Mouse (Mus musculus) neural tube, embryonic 14.5 days (tissue): ENCODE results near the gene Iars. TPM values are rescaled to one million over a fixed set of nuclear protein-coding genes. Genes with fewer than 3 reads are reported as not detected.

Experiments used
- ATAC-seq: fragments of 200-750 bp; cut with Nextera tagmentation; 2 replicates; pipeline ENCODE4 v1.8.0; 2017; ENCODE audit warnings: low read depth, mild to moderate bottlenecking, moderate TSS enrichment, moderate library complexity
- H3K27ac ChIP-seq: fragments of 300-500 bp; sonication (generic); 2 replicates; pipeline ENCODE4 v1.5.1; 2014; ENCODE audit warnings: low read depth, mild to moderate bottlenecking, control low read depth, low read length, moderate library complexity, mixed read lengths
- H3K27me3 ChIP-seq: fragments of 300-500 bp; sonication (generic); 2 replicates; pipeline ENCODE4 v1.6.1; 2014; ENCODE audit warnings: low read length; ENCODE audit not compliant: control insufficient read depth, insufficient read depth
- H3K36me3 ChIP-seq: fragments of 300-500 bp; sonication (generic); 2 replicates; pipeline ENCODE4 v1.6.1; 2014; ENCODE audit warnings: low read length, mixed read lengths; ENCODE audit not compliant: control insufficient read depth, insufficient read depth
- H3K4me1 ChIP-seq: fragments of 300-500 bp; sonication (generic); 2 replicates; pipeline ENCODE4 v1.6.1; 2014; ENCODE audit warnings: low read length; ENCODE audit not compliant: control insufficient read depth, insufficient read depth
- H3K4me2 ChIP-seq: fragments of 300-500 bp; sonication (generic); 2 replicates; pipeline ENCODE4 v1.6.1; 2014; ENCODE audit warnings: mild to moderate bottlenecking, low read depth, low read length, control low read depth
- H3K4me3 ChIP-seq: fragments of 300-500 bp; sonication (generic); 2 replicates; pipeline ENCODE4 v1.5.1; 2014; ENCODE audit warnings: low read depth, low read length, control low read depth, mixed read lengths
- H3K9ac ChIP-seq: fragments of 300-500 bp; sonication (generic); replicated peaks from 2 replicates; pipeline ENCODE4 v1.6.1; 2014; ENCODE audit warnings: low read depth, mild to moderate bottlenecking, control low read depth, low read length, mixed read lengths
- H3K9me3 ChIP-seq: fragments of 300-500 bp; sonication (generic); 2 replicates; pipeline ENCODE4 v1.6.1; 2016; ENCODE audit warnings: low read length; ENCODE audit not compliant: control insufficient read depth
- WGBS: fragments of 180-500 bp; shearing (Covaris S2); extraction: QIAGEN DNeasy Blood & Tissue Kit; methylation state at CpG from one replicate; pipeline ENCODE4 v1.1.7; 2014; 5-methylcytosine and 5-hydroxymethylcytosine counted together
- polyA plus RNA-seq: library from polyadenylated mRNA; unstranded; fragments of >200 nt; fragmentation: Nextera tagmentation; extraction: Ambion mirVana; gene quantifications from 2 replicates; pipeline ENCODE4 v1.2.1, GENCODE M21; 2014

The Iars gene
- 59.3 and 59.8 TPM in 2 replicates for polyA plus RNA-seq

DNA sequence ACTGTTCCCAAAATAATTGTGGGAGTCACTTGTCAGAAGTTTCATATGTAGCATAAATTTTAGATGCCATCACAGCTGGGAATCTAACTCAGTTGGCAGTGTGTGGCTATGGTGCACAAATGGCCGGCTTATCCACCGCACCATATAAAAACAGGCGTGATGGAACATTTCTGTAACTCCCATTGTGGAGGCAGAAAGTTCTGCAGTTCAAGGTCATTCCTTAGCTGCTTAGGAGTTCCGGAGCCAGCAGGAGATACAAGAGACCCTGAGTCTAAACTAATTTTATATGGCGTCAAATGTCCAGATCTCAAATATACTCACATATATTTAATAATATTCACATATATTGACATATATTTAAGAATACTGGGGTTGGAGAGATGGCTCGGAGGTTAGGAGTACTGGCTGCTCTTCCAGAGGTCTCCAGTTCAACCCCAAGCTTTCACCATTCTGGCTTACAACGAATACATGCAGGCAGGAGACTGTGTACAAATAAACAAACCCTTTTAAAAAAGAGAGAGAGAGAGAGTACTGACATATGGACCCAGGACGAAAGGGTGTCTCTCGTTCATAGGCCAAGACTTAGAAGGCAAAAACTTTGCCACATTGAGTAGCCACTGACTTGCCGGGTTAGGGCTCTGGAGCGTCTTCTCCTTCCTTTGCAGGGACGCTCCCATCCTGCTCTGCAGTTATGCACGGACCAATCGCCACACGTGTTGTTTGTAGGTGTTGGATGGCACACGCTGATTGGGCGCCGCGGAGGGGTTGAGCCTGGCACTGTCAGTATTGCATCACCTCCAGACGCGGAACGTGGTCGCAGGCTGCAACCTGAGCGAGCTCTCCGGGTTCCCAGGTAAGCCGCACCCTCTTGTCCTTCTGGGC lies at the start of gene Iars:
Gene Iars (plus strand): TSS at position 750 of the 882 bp plus-strand sequence.
- peaks cover 9% of the 10 kb centered on the region; the same call in 1 of the 2 replicates for H3K36me3 ChIP-seq
- peak within 1 kb of the TSS; percentile 95 for H3K4me2 ChIP-seq
- H3K9me3 ChIP-seq = no peaks in the 10 kb centered on the region
- peak within 1 kb of the TSS; percentile 64 for H3K4me3 ChIP-seq
- H3K27me3 ChIP-seq = no peaks in the 10 kb centered on the region
- peak within 1 kb of the TSS; percentile 63 for H3K9ac ChIP-seq
- ATAC-seq = peak; percentile 100
- peak within 1 kb of the TSS; percentile 29; the same call in 1 of the 2 replicates for H3K27ac ChIP-seq
- peaks cover 20% of the 10 kb centered on the region for H3K4me1 ChIP-seq
- 5% methylated on average over 26 of the region's 26 CpGs for WGBS

DNA sequence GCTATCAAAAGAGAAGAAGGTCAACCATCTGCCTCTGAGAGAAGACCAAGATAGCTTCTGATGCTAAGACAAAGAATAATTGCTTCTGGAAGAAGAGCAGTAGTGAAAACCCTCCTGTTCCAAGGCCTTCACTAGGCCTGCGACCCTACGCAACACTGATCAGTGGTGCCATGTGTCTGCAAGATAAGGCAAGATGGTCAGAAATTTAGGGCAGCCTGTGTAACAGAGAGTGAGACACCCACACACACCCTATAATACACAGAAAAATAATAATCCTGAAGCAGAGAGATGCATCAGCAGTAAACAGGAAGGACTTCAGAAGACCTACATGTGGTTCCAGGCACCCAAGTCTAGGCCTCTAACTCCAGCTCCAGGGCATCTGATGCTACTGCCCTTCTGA lies 41.9 kb upstream of the Iars start:
- no peak overlapping the region for H3K27ac ChIP-seq
- no peak overlapping the region for H3K9ac ChIP-seq
- no peaks in the 10 kb centered on the region for H3K9me3 ChIP-seq
- WGBS = 97% methylated on average over 2 of the region's 2 CpGs
- no peaks in the 10 kb centered on the region for H3K27me3 ChIP-seq
- H3K4me3 ChIP-seq = no peak overlapping the region
- no peaks in the 10 kb centered on the region for H3K4me1 ChIP-seq
- H3K36me3 ChIP-seq = no peaks in the 10 kb centered on the region
- H3K4me2 ChIP-seq = no peak overlapping the region
- no peak for ATAC-seq

DNA sequence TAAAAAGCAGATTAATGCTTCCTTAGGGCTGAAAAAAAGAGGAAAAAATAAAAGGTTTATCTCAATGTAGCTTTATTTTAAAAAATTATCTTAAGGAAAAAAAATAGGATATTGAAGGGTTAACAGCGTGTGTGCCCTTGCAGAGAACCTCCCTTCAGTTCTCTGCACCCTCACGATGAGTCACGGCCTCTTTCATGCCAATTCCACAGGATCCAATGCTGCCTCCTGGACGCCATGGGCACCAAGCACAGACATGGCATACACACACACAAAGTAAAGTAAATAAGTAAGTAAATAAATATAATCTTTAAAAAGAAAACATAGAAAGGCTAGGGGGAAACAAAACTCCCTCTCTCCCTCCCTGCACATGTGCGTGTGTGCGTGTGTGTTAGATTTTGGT lies 39.2 kb upstream of the Iars start:
- no peak overlapping the region for H3K27ac ChIP-seq
- H3K4me2 ChIP-seq = no peak overlapping the region
- no peak for ATAC-seq
- no peaks in the 10 kb centered on the region for H3K4me1 ChIP-seq
- H3K9me3 ChIP-seq = no peaks in the 10 kb centered on the region
- H3K4me3 ChIP-seq = no peak overlapping the region
- no peaks in the 10 kb centered on the region for H3K27me3 ChIP-seq
- H3K36me3 ChIP-seq = no peaks in the 10 kb centered on the region
- no peak overlapping the region for H3K9ac ChIP-seq
- 78% methylated on average over 6 of the region's 6 CpGs for WGBS

DNA sequence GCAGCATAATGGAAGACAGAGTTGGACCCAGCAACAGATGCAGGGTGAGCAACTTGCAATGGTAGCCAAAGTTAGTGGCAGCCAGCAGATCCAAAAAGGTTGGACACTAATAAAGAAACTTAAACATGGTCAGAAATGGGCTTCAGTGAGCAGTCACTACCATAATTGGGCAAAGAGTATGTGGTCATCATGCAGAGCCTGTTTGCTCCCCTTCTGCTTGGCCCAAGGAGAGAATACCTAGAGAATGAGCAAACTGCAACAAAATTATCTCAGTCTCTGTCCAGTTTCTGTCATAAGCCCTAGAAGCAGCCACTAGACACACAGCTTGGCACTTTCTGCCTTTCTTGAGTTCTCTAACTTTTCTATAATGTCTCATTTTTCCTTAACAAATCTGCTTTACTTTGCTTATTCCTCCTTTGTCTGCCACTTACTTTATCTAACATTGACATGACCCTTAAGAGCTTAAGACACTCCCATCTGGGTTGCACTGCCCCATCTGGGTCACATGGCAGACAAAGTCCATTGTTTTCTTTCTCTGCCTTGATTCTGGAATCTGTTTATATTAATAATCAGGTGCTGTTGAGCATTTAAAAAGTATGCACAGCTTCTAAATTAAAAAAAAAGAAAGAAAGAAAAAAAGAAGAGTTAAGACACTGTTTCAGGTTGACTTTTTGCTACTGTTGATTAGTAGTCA lies 38.1 kb upstream of the Iars start:
- no peak overlapping the region for H3K4me3 ChIP-seq
- no peaks in the 10 kb centered on the region for H3K36me3 ChIP-seq
- ATAC-seq = no peak
- no peak overlapping the region for H3K4me2 ChIP-seq
- no peaks in the 10 kb centered on the region for H3K4me1 ChIP-seq
- no peaks in the 10 kb centered on the region for H3K9me3 ChIP-seq
- H3K9ac ChIP-seq = no peak overlapping the region
- H3K27ac ChIP-seq = no peak overlapping the region
- no peaks in the 10 kb centered on the region for H3K27me3 ChIP-seq

DNA sequence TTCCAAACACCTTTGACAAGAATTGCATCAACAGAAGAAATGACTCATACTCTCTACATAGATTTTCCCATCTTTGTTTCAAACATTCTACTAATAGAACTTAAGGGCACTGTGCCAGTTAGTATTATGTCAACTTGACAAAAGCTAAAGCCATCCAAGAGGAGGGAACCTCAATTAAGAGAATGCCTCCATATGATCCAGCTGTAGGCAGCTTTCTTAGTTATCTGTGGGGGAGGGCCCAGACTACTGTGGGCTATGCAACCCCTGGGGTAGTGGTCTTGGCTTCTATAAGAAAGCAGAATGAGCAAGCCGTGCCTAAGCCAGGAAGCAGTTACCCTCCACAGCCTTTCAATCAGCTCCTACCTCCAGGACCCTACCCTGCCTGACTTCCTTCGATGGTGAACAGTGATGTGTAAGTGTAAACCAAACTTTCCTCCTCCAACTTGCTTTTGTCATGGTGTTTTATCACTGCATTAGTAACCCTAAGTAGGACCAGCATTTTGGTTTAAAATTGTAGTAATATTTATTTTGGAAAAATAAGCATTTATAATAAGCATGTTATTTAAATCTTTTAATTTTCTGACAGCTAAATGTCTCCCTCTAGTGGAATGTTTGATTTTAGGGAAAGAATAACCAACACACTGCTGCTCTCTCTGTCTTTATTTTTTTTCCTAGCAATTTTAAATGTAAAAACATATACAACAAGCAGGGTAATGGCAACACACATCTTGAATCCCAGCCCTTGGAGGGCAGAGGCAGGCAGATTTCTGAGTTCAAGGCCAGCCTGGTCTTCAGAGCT lies 37.0 kb upstream of the Iars start:
- ATAC-seq = no peak
- Histone ChIP-seq H3K4me1 (no peaks in the 10 kb centered on the region), H3K27me3 (no peaks in the 10 kb centered on the region), H3K27ac (no peak overlapping the region), H3K4me3 (no peak overlapping the region), H3K4me2 (no peak overlapping the region), H3K9ac (no peak overlapping the region), H3K9me3 (no peaks in the 10 kb centered on the region), H3K36me3 (no peaks in the 10 kb centered on the region)
- 83% methylated on average over 2 of the region's 2 CpGs for WGBS

DNA sequence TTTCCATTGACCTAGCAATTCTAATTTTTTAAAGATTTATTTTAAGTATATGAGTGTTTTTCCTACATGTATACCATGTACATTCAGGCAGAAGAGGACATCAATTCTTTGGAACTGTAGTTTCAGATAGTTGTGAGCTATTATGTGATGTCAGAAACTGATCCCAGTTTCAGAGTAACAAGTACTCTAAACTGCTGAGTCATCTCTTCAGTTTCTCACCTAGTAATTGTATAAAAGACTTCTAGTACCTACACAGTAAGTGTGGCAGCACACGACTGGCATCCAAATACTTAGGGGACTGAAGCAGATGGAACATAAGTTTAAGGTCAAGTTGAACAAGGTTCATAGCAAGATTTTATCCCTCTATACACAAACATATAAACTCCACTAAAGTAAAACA lies 35.9 kb upstream of the Iars start:
- WGBS = 88% methylated on average over 1 of the region's 1 CpGs
- ATAC-seq = no peak
- no peak overlapping the region for H3K9ac ChIP-seq

DNA sequence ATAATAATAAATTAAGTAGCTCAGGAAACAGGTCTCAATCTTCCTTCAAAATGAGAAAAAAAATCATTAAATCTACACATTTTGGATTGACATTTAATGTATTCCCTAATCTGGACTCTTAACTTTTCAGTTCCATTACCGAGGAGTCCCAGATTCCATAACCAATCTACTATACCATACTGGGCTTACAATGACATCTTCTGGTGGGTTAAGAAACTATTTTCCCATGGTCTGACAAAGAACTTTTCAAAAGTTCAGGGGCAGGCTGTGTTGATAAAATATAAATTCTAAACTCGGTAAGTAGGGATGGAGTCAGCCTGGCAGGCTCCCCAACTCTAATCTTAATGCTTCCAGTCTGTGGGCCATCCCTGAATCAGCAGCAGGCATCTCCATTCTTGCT lies 30.8 kb upstream of the Iars start:
- Histone ChIP-seq H3K4me3 (no peak overlapping the region), H3K4me2 (no peak overlapping the region)
- WGBS = 54% methylated on average over 2 of the region's 2 CpGs

More for the DNA sequence above, 35.9 kb upstream of the Iars start:
- no peak overlapping the region for H3K4me2 ChIP-seq
- no peak overlapping the region for H3K4me3 ChIP-seq
- no peak overlapping the region for H3K27ac ChIP-seq
- H3K9me3 ChIP-seq = no peaks in the 10 kb centered on the region
- H3K4me1 ChIP-seq = no peaks in the 10 kb centered on the region
- H3K27me3 ChIP-seq = no peaks in the 10 kb centered on the region
- H3K36me3 ChIP-seq = no peaks in the 10 kb centered on the region

DNA sequence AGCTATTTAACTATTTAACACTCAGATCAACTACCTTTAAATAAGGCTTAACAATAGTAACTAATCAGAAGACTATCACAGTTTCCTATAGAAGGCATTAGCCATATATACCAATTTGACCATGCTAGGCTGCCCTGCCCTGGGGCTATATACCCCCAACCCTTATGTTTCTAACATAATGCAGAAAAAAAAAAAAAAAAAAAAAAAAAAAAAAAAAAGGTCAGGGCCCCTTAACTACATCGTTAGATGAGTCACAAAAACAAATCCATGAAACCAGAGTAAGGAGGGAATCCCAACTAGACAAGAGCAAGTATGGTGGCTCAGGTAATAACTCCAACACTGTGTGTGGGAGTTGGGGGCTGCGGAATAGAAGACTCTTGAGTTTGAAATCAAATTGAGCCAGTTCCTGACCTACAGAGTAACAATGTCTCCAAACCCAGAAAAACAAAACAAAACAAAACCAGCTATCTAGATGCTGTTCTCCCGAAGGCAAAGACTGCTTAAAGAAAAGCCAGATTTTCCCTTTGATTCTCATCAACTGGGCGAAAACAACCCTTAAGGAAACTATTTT lies 30.0 kb upstream of the Iars start:
- Histone ChIP-seq H3K9ac (no peak overlapping the region), H3K27me3 (no peaks in the 10 kb centered on the region), H3K9me3 (no peaks in the 10 kb centered on the region), H3K4me2 (peak overlapping the region; percentile 91), H3K36me3 (no peaks in the 10 kb centered on the region; the same call in 1 of the 2 replicates), H3K4me1 (peaks cover 12% of the 10 kb centered on the region; the same call in 1 of the 2 replicates), H3K27ac (no peak overlapping the region), H3K4me3 (peak overlapping the region; percentile 72)
- no peak for ATAC-seq
- 4% methylated on average over 4 of the region's 4 CpGs for WGBS

More for the DNA sequence above, 30.8 kb upstream of the Iars start:
- H3K27me3 ChIP-seq = no peaks in the 10 kb centered on the region
- no peak for ATAC-seq
- no peaks in the 10 kb centered on the region for H3K9me3 ChIP-seq
- no peak overlapping the region for H3K27ac ChIP-seq
- no peak overlapping the region for H3K9ac ChIP-seq
- H3K36me3 ChIP-seq = no peaks in the 10 kb centered on the region
- peaks cover 12% of the 10 kb centered on the region; the same call in 1 of the 2 replicates for H3K4me1 ChIP-seq
